Mouse (Mus musculus) neural tube, embryonic 15.5 days (tissue): ENCODE results near the gene Spata25. TPM values are rescaled to one million over a fixed set of nuclear protein-coding genes. Genes with fewer than 3 reads are reported as not detected.
"Not testable (repeated sequence)": the region's sequence is repeated elsewhere in the genome, so short reads cannot be mapped to it uniquely, and the experiment has no call there.

Experiments
- ATAC-seq: fragments of 200-750 bp; cut with Nextera tagmentation; 2 replicates; pipeline ENCODE4 v1.8.0; 2017; ENCODE audit warnings: mild to moderate bottlenecking, moderate TSS enrichment, moderate library complexity; ENCODE audit not compliant: low FRiP score
- H3K27ac ChIP-seq: fragments of 300-500 bp; sonication (generic); replicated peaks from 2 replicates; pipeline ENCODE4 v1.5.1; 2015; ENCODE audit warnings: mild to moderate bottlenecking, inconsistent platforms
- H3K27me3 ChIP-seq: fragments of 300-500 bp; sonication (generic); replicated peaks from 2 replicates; pipeline ENCODE4 v1.6.1; 2015; ENCODE audit warnings: inconsistent platforms
- H3K36me3 ChIP-seq: fragments of 300-500 bp; sonication (generic); 2 replicates; pipeline ENCODE4 v1.6.1; 2015; ENCODE audit warnings: inconsistent platforms
- H3K4me1 ChIP-seq: fragments of 300-500 bp; sonication (generic); 2 replicates; pipeline ENCODE4 v1.6.1; 2015; ENCODE audit warnings: inconsistent platforms
- H3K4me2 ChIP-seq: fragments of 300-500 bp; sonication (generic); 2 replicates; pipeline ENCODE4 v1.6.1; 2015; ENCODE audit warnings: inconsistent platforms, mild to moderate bottlenecking, moderate library complexity
- H3K4me3 ChIP-seq: fragments of 300-500 bp; sonication (generic); replicated peaks from 2 replicates; pipeline ENCODE4 v1.5.1; 2015; ENCODE audit warnings: mild to moderate bottlenecking, inconsistent platforms
- H3K9ac ChIP-seq: fragments of 300-500 bp; sonication (generic); replicated peaks from 2 replicates; pipeline ENCODE4 v1.6.1; 2015; ENCODE audit warnings: mild to moderate bottlenecking, inconsistent platforms
- H3K9me3 ChIP-seq: fragments of 300-500 bp; sonication (generic); replicated peaks from 2 replicates; pipeline ENCODE4 v1.6.1; 2016; ENCODE audit warnings: inconsistent platforms
- WGBS: fragments of 180-500 bp; shearing (Covaris S2); methylation state at CpG from one replicate; pipeline ENCODE4 v1.1.7; 2015; ENCODE audit warnings: mixed read lengths; 5-methylcytosine and 5-hydroxymethylcytosine counted together
- polyA plus RNA-seq: library from polyadenylated mRNA; unstranded; fragments of >200 nt; fragmentation: Nextera tagmentation; extraction: Ambion mirVana; gene quantifications from 2 replicates; pipeline ENCODE4 v1.2.1, GENCODE M21; 2015

Gene Spata25
- polyA plus RNA-seq, 1 experiment from 2014 or later: not detected

GRCm38 (mm10) chr2:164862179-164862861 is 34.0 kb upstream of the Spata25 start:
- no peaks in the 10 kb centered on the region for H3K9me3 ChIP-seq
- no peaks in the 10 kb centered on the region for H3K36me3 ChIP-seq
- H3K9ac ChIP-seq: no peak overlapping the region
- no peak for ATAC-seq
- peak overlapping the region; percentile 77 for H3K27ac ChIP-seq
- no peak overlapping the region for H3K4me3 ChIP-seq
- WGBS: 36% methylated on average over 9 of the region's 9 CpGs
- peaks cover 26% of the 10 kb centered on the region for H3K27me3 ChIP-seq
- no peak overlapping the region for H3K4me2 ChIP-seq
- peaks cover 12% of the 10 kb centered on the region for H3K4me1 ChIP-seq

GRCm38 (mm10) chr2:164861094-164861493 is 32.8 kb upstream of the Spata25 start:
- Histone ChIP-seq H3K27me3 (peaks cover 39% of the 10 kb centered on the region), H3K4me2 (no peak overlapping the region), H3K4me1 (peaks cover 24% of the 10 kb centered on the region), H3K4me3 (no peak overlapping the region), H3K9me3 (no peaks in the 10 kb centered on the region), H3K36me3 (no peaks in the 10 kb centered on the region), H3K9ac (no peak overlapping the region), H3K27ac (0 out of 2 replicates have a peak overlapping the region, but pooled peaks have one; percentile 77)
- 78% methylated on average over 4 of the region's 4 CpGs for WGBS
- no peak for ATAC-seq

GRCm38 (mm10) chr2:164859640-164860432 is 31.5 kb upstream of the Spata25 start:
- Histone ChIP-seq H3K9ac (no peak overlapping the region), H3K4me1 (peaks cover 28% of the 10 kb centered on the region), H3K9me3 (no peaks in the 10 kb centered on the region), H3K27ac (no peak overlapping the region), H3K36me3 (no peaks in the 10 kb centered on the region), H3K4me2 (no peak overlapping the region), H3K27me3 (peaks cover 49% of the 10 kb centered on the region), H3K4me3 (no peak overlapping the region)
- ATAC-seq: no peak
- WGBS: 65% methylated on average over 9 of the region's 9 CpGs

GRCm38 (mm10) chr2:164859155-164859554 is 30.8 kb upstream of the Spata25 start:
- Histone ChIP-seq H3K36me3 (no peaks in the 10 kb centered on the region), H3K9me3 (no peaks in the 10 kb centered on the region), H3K27me3 (peaks cover 51% of the 10 kb centered on the region), H3K4me3 (no peak overlapping the region), H3K9ac (no peak overlapping the region), H3K4me2 (no peak overlapping the region), H3K27ac (no peak overlapping the region), H3K4me1 (peaks cover 28% of the 10 kb centered on the region)
- ATAC-seq: no peak
- 50% methylated on average over 2 of the region's 2 CpGs for WGBS

- H3K27me3 ChIP-seq: peaks cover 51% of the 10 kb centered on the region
- H3K9ac ChIP-seq: peak overlapping the region; percentile 50
- WGBS: 3% methylated on average over 19 of the region's 19 CpGs
- H3K36me3 ChIP-seq: no peaks in the 10 kb centered on the region
- no peaks in the 10 kb centered on the region for H3K9me3 ChIP-seq
- H3K4me3 ChIP-seq: peak overlapping the region; percentile 50
- 0 out of 2 replicates have a peak overlapping the region, but pooled peaks have one; percentile 69 for H3K27ac ChIP-seq
- ATAC-seq: no peak
- H3K4me2 ChIP-seq: peak overlapping the region; percentile 96
- H3K4me1 ChIP-seq: peaks cover 28% of the 10 kb centered on the region
Measured at GRCm38 (mm10) chr2:164857842-164858553, 29.7 kb upstream of the Spata25 start.

- Histone ChIP-seq H3K27me3 (peaks cover 51% of the 10 kb centered on the region), H3K4me1 (peaks cover 26% of the 10 kb centered on the region)
- under 1% methylated on average over 47 of the region's 47 CpGs for WGBS
Measured at GRCm38 (mm10) chr2:164857101-164857821, 28.9 kb upstream of the Spata25 start, which contains the start of gene Pltp. TSS of gene Pltp (minus strand) at chr2:164857711.

GRCm38 (mm10) chr2:164856309-164857100 is 28.2 kb upstream of the Spata25 start:
- peak overlapping the region; percentile 69; the same call in 1 of the 2 replicates for H3K27ac ChIP-seq
- H3K36me3 ChIP-seq: no peaks in the 10 kb centered on the region
- H3K27me3 ChIP-seq: peaks cover 51% of the 10 kb centered on the region
- H3K9me3 ChIP-seq: no peaks in the 10 kb centered on the region
- 2% methylated on average over 42 of the region's 42 CpGs for WGBS
- ATAC-seq: peak; percentile 19; the same call in 1 of the 2 replicates
- peak overlapping the region; percentile 50 for H3K4me3 ChIP-seq
- H3K4me1 ChIP-seq: peaks cover 26% of the 10 kb centered on the region
- H3K4me2 ChIP-seq: peak overlapping the region; percentile 96
- H3K9ac ChIP-seq: peak overlapping the region; percentile 50

More at GRCm38 (mm10) chr2:164857101-164857821, 28.9 kb upstream of the Spata25 start, which contains the start of gene Pltp:
- peak within 1 kb of the TSS; percentile 69 for H3K27ac ChIP-seq
- no peaks in the 10 kb centered on the region for H3K9me3 ChIP-seq
- peak within 1 kb of the TSS; percentile 50 for H3K4me3 ChIP-seq
- peak within 1 kb of the TSS; percentile 96 for H3K4me2 ChIP-seq
- no peaks in the 10 kb centered on the region for H3K36me3 ChIP-seq
- H3K9ac ChIP-seq: peak within 1 kb of the TSS; percentile 50
- peak; percentile 88 for ATAC-seq

- not testable (repeated sequence) for H3K9me3 ChIP-seq, H3K36me3 ChIP-seq, H3K27ac ChIP-seq, H3K9ac ChIP-seq, ATAC-seq
- 82% methylated on average over 5 of the region's 5 CpGs for WGBS
- Histone ChIP-seq H3K4me1 (peaks cover 26% of the 10 kb centered on the region), H3K4me3 (peak overlapping the region; percentile 50; the same call in 1 of the 2 replicates), H3K4me2 (peak overlapping the region; percentile 96), H3K27me3 (peaks cover 47% of the 10 kb centered on the region)
Measured at GRCm38 (mm10) chr2:164855572-164855971, 27.2 kb upstream of the Spata25 start.

- H3K27me3 ChIP-seq: peaks cover 4% of the 10 kb centered on the region
- WGBS: 93% methylated on average over 8 of the region's 8 CpGs
- H3K4me1 ChIP-seq: no peaks in the 10 kb centered on the region
Measured at GRCm38 (mm10) chr2:164850061-164850460, 21.7 kb upstream of the Spata25 start.

GRCm38 (mm10) chr2:164845782-164846181 is 17.4 kb upstream of the Spata25 start:
- 64% methylated on average over 3 of the region's 3 CpGs for WGBS
- peaks cover 2% of the 10 kb centered on the region; the same call in 1 of the 2 replicates for H3K36me3 ChIP-seq
- no peak overlapping the region for H3K9ac ChIP-seq
- no peak for ATAC-seq
- no peak overlapping the region for H3K27ac ChIP-seq
- H3K9me3 ChIP-seq: no peaks in the 10 kb centered on the region
- H3K27me3 ChIP-seq: no peaks in the 10 kb centered on the region
- no peak overlapping the region for H3K4me3 ChIP-seq
- no peaks in the 10 kb centered on the region for H3K4me1 ChIP-seq
- H3K4me2 ChIP-seq: no peak overlapping the region

More at GRCm38 (mm10) chr2:164850061-164850460, 21.7 kb upstream of the Spata25 start:
- Histone ChIP-seq H3K9ac (no peak overlapping the region), H3K4me2 (no peak overlapping the region), H3K4me3 (no peak overlapping the region), H3K9me3 (no peaks in the 10 kb centered on the region), H3K27ac (no peak overlapping the region), H3K36me3 (peaks cover 2% of the 10 kb centered on the region; the same call in 1 of the 2 replicates)
- ATAC-seq: no peak
